Mouse (Mus musculus) liver, postnatal 0 days (tissue): Measurements from ENCODE around the gene Cops9.

ENCODE experiments used
- CTCF ChIP-seq: sonication (generic); IDR thresholded peaks from 2 replicates; pipeline ENCODE4 v1.5.1; 2016; ENCODE audit warnings: antibody characterized with exemption, low read depth
- EP300 ChIP-seq: IDR thresholded peaks from 2 replicates; pipeline ENCODE4 v1.6.1; 2016; ENCODE audit warnings: antibody characterized with exemption, low read depth, mild to moderate bottlenecking

DNA sequence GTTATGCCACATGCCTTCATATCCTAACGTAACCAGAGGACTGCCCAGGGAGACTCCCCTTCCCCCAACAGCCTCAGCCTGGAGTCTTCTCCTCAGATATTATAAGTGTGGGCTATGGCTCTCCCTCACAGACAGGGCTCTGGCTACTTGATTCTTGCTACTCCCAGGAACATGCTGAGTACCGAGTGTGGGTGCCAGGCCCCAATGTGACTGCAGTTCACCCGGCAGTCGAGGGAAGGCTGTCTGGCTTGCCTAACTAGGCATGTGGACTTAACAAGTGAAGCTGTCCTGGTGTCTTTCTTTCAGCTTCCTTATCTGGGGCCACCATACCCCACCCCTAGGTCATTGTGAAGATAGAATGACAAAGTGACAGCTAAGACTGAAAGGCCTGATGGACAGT lies 1.9 kb upstream of the Cops9 start:
- TF ChIP-seq CTCF (no peak), EP300 (no peak)
